ENCODE assay signal across 21 mouse cellular contexts in genomic region chr15:100510072-100510471, GRCm38 (mm10). TPM values are rescaled to one million over a fixed set of nuclear protein-coding genes. Genes with fewer than 3 reads are reported as not detected.
DNase-seq lines count a peak whose midpoint lies in the region; TF ChIP-seq lines count a peak whose summit lies in the region.
"Had no signal": no experiment of that assay in that cellular context is flagged by ENCODE, and none has a peak within 500 bp of the region (broad histone marks: within the 10 kb centered on the region; RNA-seq: fewer than 3 reads in every experiment).

No protein-coding gene starts in this region.

- WGBS in heart, adult 2 months: 96% methylated on average over 11 of the region's 11 CpGs

- TF ChIP-seq POLR2A in heart, adult 2 months (IDR thresholded peaks at IDR 0.05; ENCODE audit: insufficient read depth, low read depth, low read length): no peak

- peak; percentile 65 for DNase-seq in heart, adult 11 months
- no peak for DNase-seq in heart, adult 9 months (ENCODE audit: low spot score in 2 of 2)
- DNase-seq in 3T3-L1 (ENCODE audit: low read depth, low spot score): peak; percentile 83
- peak; percentile 52 for DNase-seq in NIH3T3 (ENCODE audit: low read depth)
- peak; percentile 3 for DNase-seq in fibroblast of lung, adult 2 months (ENCODE audit: low read depth)
- no peak for DNase-seq in adrenal gland, postnatal 36 days
- no peak for DNase-seq in heart, adult 2 months
- DNase-seq in lung, postnatal 36 days: no peak
- DNase-seq: adrenal gland, adult 2 months; adrenal gland, adult 8-10 months; adrenal gland, postnatal 10 days; adrenal gland, postnatal 14 days; adrenal gland, postnatal 25 days; B cell, adult 2 months; cerebellum, adult 11 months; cerebellum, adult 11-12 months; cerebellum, adult 18-20 months; cerebellum, adult 2 months; cerebellum, adult 8-10 months had no signal

- no peaks in the 10 kb centered on the region for H3K4me1 ChIP-seq in heart, adult 2 months (ENCODE audit: control insufficient read depth, insufficient read depth, low read length)

- no peak overlapping the region for H3K27ac ChIP-seq in heart, adult 2 months

- H3K27me3 ChIP-seq in heart, adult 2 months (ENCODE audit: control insufficient read depth, insufficient read depth, low read length): no peaks in the 10 kb centered on the region
- H3K27me3 ChIP-seq: CH12.LX, Patski had no signal

- intact Hi-C loops in heart, adult 2 months (cut with DNase I): no loop called here

- no peak for TF ChIP-seq CTCF in heart, adult 2 months (IDR thresholded peaks at IDR 0.05)

- H3K4me3 ChIP-seq in heart, adult 2 months: no peak overlapping the region

- TF ChIP-seq EP300 in heart, adult 2 months (IDR thresholded peaks at IDR 0.05; ENCODE audit: insufficient read depth, low read depth, low read length): no peak

- H3K79me2 ChIP-seq in heart, adult 2 months (replicated peaks; ENCODE audit: control insufficient read depth, insufficient read depth, low read length): no peaks in the 10 kb centered on the region

- no peak overlapping the region for H3K9ac ChIP-seq in heart, adult 2 months (ENCODE audit: low read depth, low read length)

- no peaks in the 10 kb centered on the region for H3K36me3 ChIP-seq in heart, adult 2 months (ENCODE audit: control insufficient read depth, insufficient read depth, low read length)

RNA-seq across cellular contexts. Expression of gene Csrnp2, which starts 14.8 kb away (rescaled TPM):
- 1 to 10 TPM; 5.4 to 5.8 TPM for total RNA-seq in adrenal gland, postnatal 36 days (2021)
- 1 to 10 TPM; 2.1 to 2.7 TPM for total RNA-seq in heart, adult 2 months (2021)
- 1.7 and 3.0 TPM in 2 replicates for polyA plus RNA-seq in heart, adult 2 months (2012; rRNA removed)

RNA-seq across cellular contexts. Expression of gene Letmd1, which starts 41.2 kb away (rescaled TPM):
- total RNA-seq in adrenal gland, postnatal 36 days (2021): 100 to 1,000 TPM; 138 to 150 TPM
- 10 to 100 TPM; 13.0 to 13.1 TPM for total RNA-seq in heart, adult 2 months (2021)
- 31.2 and 32.3 TPM in 2 replicates for polyA plus RNA-seq in heart, adult 2 months (2012; rRNA removed)

RNA-seq across cellular contexts. Expression of gene Tfcp2, which starts 41.7 kb away (rescaled TPM):
- total RNA-seq in adrenal gland, postnatal 36 days (2021): 10 to 100 TPM; 17.6 to 20.0 TPM
- total RNA-seq in heart, adult 2 months (2021): 10 to 100 TPM; 11.6 to 12.8 TPM
- polyA plus RNA-seq in heart, adult 2 months (2012; rRNA removed): 6.6 and 8.2 TPM in 2 replicates

Comparison
In these comparisons a context has a peak if more than half of its experiments do, and no peak if none do; other contexts are left out.
1. DNase-seq: peak in heart, adult 11 months (single experiment), 3T3-L1 (single experiment), NIH3T3 (single experiment) and fibroblast of lung, adult 2 months (single experiment); none in heart, adult 9 months (0 of 2), adrenal gland, postnatal 36 days (0 of 2), heart, adult 2 months (0 of 2) and lung, postnatal 36 days (single experiment).
2. RNA of gene Letmd1, which starts 41.2 kb away (total RNA-seq): 138 to 150 TPM in adrenal gland, postnatal 36 days; 13.0 to 13.1 TPM in heart, adult 2 months; every median in the first group is over 4 times any median in the second.